Mouse (Mus musculus) mouse embryonic stem cell (cell line): Measurements from ENCODE around the gene Ak7.

ENCODE experiments used
- in situ Hi-C, 2 experiments: fragments of 300-500 bp; cut with MboI; formaldehyde crosslinking; loops; 1 replicate in 1 of 2; 3 replicates in 1 of 2; pipeline ENCODE4 v1.14.3; 2019 to 2020; ENCODE audit warnings: low sequenced_read_pairs in 2 of 2, low pct_unique_long_range_greater_than_20kb in 1 of 2, mixed read lengths in 1 of 2; ENCODE audit not compliant: unreplicated experiment in 1 of 2

Gene Ak7

DNA sequence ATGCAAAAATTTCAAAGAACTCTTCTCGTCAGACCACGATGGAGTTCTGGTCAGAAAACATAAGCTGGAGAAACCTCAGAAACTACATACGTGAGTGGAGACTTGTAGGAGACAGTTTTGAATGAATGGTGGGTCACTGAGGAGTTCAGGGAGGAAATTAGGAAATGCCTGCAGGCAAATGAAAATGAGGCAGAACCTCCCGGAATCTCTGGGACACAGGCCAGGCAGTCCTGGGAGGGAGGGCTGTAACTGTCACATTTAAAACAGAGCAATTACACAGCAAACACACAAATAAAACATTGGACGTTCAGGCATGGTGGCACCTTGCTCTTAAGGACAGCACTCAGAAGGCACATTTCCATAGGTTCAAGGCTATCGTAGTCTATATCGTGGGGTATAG is 69.1 kb downstream of the Ak7 start:
- in situ Hi-C loops = no loop called here

DNA sequence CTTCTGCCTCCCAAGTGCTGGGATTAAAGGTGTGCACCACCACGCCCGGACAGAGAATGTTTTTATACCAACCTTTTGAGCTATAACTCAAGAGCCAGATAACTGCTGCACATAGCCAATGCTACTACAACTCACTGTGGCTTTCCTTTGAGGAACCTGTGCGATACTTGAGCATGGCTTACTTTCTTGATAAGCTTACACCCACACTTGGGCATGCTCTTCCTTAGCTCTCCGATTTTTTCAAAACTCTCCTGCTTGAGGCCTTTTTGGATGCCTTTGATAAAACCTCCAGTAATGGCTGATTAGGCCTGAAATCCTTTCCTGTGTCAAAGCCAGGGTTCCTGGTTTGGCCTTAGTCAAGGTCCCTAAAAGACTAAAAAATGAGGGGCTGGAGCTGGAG is 71.9 kb downstream of the Ak7 start:
- in situ Hi-C loops = no loop called here

DNA sequence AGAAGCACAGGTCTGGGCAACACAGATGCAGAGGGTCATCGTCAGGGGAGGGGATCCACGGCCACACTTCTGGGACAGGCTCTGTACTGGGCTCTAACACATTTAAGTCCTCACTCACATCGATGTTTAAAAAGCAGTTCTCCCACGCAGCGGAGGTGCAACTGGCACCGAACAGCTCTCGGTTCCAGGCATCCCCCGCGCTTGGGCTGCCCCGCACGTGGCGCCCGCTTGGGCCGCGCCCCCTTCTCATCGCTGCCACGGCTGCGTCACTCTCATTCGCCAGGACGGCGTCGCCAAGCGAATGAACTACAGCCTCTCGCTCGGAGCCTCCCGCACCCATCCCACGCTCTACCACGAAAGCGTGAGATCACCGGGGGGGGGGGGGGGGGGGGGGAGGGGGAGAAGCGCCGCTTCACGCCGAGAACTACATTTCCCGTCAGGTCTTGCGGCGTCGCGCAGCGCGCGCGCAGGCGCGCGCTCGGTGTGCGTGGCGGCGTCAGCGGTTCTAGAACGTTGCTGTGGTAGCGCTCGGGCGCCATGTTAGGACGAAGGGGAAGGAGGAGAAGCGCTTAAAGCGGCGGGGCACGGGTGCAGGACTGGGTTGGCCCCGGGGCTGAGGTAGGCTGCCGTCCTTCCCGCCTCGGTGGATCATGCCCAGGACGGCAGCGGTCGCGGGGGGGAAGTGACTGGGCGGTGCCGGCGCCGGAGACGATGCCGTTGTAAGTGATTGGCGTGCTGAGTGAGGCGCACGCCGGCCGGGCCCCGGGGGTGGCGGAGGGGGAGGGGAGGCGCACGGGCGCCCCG is 78.6 kb downstream of the Ak7 start, which contains the start of gene Papola:
TSS of gene Papola (plus strand) at position 499 of the 804 bp plus-strand sequence.
- in situ Hi-C loops = no loop called here

DNA sequence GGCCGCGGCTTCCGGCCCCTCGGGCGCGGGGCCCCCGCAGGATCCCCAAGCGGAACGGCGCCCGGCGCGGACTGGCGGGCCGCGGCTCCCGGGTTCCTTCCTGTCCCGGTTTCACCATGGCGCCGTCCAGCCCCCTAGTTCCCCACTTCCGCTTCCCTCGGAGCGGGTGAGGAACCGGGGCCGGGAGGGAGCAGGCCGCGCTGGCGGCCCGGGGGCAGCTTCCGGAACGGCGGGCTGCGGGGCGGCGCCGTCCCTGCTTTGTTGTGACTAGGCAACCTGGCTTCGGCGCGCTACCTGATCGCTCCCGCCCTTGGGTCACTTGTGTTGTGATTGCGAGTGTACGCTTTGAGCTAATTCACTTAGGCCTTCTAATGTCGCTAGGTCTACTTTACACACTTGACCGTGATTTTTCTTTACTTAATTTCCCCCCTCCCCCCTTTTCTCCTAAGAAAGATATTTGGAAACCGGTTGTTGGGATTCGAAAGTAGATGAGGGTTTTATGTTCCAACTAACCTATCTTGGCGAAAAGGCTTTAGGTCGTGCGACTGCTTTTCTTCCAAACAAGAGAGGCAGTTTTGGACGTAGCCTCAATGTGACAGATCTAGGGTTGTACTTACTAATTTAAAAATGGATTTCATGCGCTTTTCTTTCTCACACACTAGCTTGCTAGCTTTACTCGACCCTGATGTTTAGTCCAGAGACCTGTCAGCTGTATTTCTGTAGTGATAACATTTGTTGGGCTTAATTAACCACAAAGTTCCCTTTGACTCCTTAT is 79.4 kb downstream of the Ak7 start:
- in situ Hi-C loops = no loop called here

DNA sequence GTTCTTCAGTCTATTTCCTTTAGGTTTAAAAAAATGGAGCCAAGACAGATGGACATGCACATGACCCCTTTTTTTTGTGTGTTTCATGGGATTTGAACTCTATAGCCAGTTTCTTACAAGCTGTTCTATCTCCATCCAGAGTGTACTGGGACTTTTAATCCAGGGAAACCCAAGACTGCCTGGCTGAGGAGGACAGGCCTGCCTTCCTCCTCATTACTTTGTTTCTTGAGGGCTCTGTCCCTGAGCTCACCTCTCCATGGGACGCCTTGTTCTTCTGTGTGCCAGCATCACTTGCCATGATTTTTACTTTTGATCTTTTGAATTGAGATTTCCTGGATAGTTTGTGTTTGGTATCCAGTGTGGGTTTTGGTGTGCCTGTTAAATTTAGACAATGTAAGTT is 80.3 kb downstream of the Ak7 start:
- in situ Hi-C loops = no loop called here

DNA sequence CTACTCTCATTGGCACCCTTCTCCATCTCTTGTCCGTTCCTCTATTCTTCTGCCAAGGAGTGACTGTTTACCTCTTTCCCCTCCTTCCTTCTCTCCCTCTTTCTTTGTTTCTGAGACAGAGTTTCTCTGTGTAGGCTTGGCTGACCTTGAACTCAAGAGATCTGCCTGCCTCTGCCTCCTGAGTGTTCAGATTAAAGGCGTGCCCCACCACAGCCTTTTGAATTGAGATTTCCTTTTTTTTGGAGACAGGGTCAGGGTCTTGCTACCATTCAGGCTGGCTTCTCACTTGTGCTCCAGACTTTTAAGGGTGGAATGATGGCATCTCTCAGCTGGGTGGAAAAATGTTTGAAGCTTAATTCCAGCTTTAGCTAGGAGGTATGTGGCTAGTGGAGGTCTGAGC is 81.8 kb downstream of the Ak7 start:
- in situ Hi-C loops = no loop called here

DNA sequence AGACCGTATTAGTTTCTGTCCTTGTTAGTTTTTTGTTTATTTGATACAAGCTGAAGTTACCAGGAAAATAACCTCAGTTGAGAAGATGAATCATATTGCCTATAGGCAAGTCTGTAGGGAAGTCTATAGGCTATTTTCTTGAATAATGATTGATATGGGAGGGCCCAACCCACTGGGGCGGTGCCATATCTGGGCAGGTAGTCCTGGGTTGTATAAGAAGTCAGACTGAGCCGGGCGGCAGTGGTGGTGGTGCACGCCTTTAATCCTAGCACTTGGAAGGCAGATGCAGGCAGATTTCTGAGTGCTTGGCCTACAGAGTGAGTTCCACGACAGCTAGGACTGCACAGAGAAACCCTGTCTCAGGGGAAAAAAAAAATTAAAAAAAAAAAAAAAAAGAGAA is 84.1 kb downstream of the Ak7 start:
- in situ Hi-C loops = no loop called here

DNA sequence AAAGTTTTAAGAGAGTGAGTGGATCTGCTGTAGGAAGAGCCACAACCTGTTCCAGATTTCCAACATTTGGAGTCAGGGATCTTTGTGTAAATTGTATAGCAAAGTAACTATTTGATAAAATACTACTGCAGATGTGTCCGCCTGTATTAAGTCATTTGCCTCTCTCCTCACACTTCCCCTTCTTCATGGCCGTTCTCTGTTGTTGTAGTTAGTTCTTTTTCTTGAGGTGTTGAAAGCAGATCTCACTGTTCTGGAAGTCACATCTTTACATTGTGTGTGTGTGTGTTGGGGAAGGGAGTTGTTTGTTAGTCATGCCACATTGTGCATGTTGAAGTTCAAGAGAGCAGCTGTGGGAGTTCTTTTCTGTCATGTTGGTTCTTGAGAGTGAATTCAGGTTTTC is 89.1 kb downstream of the Ak7 start:
- in situ Hi-C loops = no loop called here

DNA sequence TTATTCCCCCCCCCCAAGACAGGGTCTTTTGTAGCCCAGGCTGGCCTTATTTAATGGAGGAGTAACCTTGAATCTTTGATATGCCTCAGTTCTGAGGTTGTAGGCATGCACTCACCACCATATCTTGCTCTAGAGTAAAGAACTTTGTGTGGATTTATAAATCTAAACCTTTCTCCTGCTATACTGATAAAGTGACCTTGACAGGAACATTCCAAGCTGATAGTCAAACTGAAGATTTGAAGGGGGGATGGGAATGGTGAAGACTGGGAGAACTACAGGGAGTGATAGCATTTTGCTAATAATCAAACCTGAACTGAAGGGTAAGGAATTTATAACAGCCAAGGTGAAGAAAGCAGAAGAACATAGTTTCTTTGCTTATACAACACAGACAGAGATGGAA is 92.2 kb downstream of the Ak7 start:
- in situ Hi-C loops = no loop called here

DNA sequence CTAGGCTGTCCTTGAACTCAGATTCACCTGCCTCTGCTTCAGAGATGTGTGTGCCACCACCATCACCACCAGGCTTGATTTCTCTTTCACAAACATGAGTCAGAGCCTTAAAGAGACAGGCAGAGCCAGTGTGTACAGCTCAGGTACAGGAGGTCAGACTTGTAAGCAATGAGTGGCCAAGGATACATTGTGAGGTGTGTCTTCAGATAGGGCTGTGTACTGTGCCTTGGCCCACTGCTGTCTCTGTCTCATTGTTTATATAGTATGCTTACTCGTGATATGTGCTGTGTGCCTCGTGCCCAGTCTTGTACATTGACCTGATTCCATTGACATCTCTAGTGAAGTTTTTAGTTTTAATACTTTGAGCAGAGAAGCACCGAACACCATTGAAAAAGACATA is 100.0 kb downstream of the Ak7 start:
- in situ Hi-C loops = no loop called here

DNA sequence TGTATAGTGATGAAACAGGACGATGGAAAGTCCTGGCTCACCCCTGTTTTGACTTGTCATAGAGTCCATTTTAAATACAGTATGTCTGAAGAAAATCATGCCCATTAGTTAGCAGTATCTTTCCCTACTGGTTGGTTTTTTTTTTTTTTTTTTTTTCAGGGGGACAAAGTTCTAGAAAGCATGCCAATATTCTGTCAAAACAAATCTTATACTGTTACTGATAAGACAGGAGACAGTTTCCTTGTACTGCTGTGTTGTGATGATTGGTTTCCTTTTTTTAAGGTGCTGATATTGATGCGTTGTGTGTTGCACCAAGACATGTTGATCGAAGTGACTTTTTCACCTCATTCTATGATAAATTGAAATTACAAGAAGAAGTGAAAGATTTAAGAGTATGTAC is 100.4 kb downstream of the Ak7 start:
- in situ Hi-C loops = no loop called here

DNA sequence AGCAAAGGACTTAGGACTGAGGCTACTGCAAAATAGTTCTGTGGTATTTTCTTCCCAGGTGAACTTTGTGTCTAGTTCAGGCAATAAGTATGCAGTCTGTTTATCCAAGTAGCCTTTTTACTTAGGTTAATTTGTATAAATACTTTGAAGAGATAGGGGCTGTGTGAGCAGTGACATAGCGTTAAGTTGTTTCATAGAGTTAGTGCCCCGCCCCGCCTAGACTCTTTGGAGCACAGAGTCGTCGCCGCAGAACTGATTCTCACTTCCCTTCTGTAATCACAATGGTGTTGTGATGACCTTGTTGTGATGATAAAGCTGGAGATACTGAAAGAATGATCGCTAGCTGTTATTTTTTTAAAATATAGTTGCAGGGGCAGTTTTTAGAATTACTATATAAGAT is 101.6 kb downstream of the Ak7 start:
- in situ Hi-C loops = no loop called here

DNA sequence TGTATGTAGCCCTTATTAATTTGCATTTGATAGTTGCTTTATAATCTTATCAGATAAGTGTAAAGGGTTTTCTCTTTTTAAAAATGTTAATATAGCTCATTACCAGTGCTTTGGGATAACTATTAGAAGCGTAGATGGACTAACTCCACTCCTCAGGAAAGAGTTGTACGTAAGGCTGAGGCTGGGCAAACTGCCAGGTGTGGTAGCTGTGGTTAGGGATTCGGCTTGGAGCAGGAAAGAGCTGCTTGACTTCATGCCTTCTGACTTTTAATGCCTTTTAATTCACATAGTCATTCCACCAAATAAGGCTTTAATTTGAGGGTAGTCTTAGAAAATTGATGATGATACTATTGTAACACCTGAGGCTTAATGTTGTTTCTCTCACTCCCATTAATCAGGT is 103.2 kb downstream of the Ak7 start:
- in situ Hi-C loops = no loop called here

DNA sequence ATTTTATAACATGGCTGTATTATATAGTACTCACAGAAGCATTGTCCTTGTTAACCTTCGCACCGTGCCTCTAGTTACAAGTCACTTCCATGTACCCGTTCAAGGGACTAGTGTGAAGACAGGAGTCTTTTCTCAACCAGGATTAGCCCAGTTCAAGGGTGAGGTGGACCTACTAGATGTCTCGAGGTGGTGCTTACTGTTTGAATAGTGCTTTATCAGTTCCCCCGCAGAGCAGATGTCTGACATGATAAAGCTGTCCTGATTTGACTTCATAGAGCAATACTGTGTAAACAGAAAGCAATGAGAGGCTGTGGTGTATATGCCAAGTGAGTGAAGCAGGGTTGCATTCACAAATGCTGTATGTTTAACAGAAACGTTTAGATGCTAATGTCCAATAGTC is 104.8 kb downstream of the Ak7 start:
- in situ Hi-C loops = no loop called here

DNA sequence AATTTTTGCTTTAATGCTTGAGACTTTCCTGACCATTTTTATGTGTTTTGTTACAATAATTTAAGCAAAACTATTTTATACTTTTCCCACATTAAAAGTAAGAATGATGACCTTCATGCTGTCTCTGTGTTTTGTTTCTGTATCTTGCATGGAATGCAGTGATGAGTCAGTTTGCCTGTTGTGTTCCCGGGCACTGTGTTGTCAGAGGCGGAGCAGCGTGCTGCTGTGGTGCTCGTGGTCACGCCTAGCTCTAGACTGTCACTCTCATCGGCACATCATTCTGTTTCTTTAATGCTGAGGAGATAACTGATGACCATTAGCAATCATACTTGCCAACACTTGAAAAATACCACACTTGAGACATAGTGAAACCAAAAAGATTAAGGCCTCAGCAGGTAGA is 108.2 kb downstream of the Ak7 start:
- in situ Hi-C loops = no loop called here

DNA sequence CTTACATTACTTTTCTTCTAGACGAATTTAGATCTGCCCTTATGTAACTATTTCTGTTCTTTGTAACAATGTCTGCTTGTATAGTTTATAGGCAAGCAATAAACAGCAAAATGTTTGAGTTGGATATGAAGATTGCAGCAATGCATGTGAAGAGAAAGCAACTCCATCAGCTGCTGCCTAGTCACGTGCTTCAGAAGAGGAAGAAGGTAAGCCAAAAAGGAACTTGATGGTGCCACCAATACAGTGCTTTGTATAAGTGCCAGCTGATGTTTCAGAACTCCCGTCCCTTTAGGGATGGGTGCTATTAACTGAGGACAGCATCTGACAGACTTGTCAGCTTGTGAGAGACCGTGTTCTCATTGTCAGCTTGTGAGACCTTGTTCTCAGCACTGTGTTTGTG is 117.7 kb downstream of the Ak7 start:
- in situ Hi-C loops = no loop called here

DNA sequence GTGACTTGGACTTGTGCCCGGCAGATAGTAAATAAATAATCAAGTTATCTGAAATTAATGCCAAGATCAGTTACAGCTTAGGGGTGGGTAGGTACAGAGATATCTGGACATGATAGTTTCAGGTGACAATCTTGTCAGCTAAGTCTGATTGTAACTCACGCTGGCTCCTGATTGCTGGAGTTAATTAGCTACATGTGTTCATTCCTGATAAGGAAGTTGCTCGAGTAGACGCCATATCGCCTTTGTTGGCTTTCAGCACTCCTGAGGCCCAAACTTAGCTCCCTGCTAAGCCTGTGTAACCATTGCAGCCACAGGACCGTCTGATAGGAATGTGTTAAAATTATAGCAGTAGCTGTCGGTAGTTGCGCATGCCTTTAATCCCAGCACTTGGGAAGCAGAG is 119.0 kb downstream of the Ak7 start:
- in situ Hi-C loops = no loop called here

DNA sequence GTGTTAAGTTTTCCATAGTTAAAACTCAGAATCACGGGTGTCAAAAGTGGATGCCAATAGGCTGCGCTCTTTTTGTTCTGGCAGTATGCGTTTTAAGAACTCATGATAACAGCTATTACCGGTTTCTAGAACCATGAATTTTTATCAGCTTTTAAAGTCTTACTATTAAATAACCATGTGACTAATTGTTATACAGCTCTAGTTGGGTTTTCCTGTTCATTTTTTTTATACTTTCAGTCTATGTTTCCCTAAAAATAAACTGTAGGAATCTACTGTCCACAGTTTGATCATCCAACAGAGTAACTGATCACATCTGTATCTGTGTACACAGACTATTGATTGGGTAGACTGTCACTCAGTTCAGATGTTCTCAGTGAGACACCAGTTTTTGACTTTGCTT is 119.5 kb downstream of the Ak7 start:
- in situ Hi-C loops = no loop called here
